Mouse (Mus musculus) hematopoietic stem cell, adult 5-6 weeks (primary cell): ENCODE data around the gene R3hdml. TPM values are rescaled to one million over a fixed set of nuclear protein-coding genes. Genes with fewer than 3 reads are reported as not detected.

ENCODE experiments used
- ATAC-seq, 2 experiments: fragments of 125-278 bp in 1 of 2; replicated peaks in 1 of 2; 2 replicates each; pipeline ENCODE4 v1.8.0; 2016 to 2017; ENCODE audit warnings: inconsistent platforms in 2 of 2, mild to moderate bottlenecking in 2 of 2, moderate number of reproducible peaks in 2 of 2, low read depth in 1 of 2, moderate TSS enrichment in 1 of 2; ENCODE audit not compliant: low FRiP score in 2 of 2, poor library complexity in 2 of 2, severe bottlenecking in 2 of 2, insufficient read depth in 1 of 2, low TSS enrichment in 1 of 2
- total RNA-seq: library from RNA; stranded (forward); fragments of 172-1452, 232-1000 nt; gene quantifications from 2 replicates; pipeline ENCODE4 v1.2.3, GENCODE M21; 2017

The R3hdml gene
- total RNA-seq, 1 experiment from 2014 or later, result not detected

GRCm38 (mm10) chr2:163468866-163469265, 23.3 kb upstream of the R3hdml start:
- ATAC-seq, result no peak

GRCm38 (mm10) chr2:163469711-163470110, 22.4 kb upstream of the R3hdml start:
- ATAC-seq, result no peak

- ATAC-seq, result no peak
These were observed 21.0 kb upstream of the R3hdml start for GRCm38 (mm10) chr2:163471136-163471535.

DNA sequence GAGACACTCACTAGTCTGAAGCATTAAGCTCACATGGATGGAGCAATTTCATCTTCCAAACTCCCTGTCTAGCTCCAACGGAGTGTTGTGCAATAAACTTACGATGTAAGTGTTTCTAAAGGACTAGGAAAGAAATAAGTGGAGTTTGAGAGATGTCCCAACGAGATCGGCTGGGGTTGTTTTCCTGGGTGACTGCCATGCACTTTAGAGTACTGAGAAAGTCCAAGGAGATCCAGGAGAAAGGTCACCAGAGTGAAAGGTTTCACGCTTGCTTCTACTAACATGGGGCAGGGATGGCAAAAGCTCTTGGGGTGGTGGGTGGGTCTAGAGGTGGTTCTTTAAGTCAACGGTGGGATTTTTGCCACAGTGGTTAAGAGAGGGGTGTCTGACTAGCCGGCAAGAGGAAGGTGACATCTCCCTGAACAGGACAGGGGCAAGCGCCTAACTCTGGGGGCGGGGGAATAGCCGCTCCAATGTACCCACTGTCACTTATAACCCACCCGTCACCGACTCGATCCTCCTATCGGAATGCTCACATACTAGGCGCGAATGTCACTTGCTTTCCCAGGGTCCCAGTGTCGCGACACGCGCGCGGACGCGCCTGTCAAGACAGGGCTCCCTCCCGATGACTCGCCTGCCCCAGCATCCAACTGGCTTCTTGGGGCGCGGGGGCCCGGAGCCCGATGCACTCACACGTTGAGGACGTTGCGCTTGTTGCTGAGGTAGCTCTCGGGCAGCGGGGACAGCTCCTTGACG, 20.2 kb upstream of the R3hdml start:
- ATAC-seq, result peak; percentile 34 to 38

GRCm38 (mm10) chr2:163472466-163472851, 19.7 kb upstream of the R3hdml start, which contains the start of gene Fitm2:
Gene Fitm2, minus strand, starts transcription at chr2:163472629.
- peak; percentile 94 to 97 for ATAC-seq

DNA sequence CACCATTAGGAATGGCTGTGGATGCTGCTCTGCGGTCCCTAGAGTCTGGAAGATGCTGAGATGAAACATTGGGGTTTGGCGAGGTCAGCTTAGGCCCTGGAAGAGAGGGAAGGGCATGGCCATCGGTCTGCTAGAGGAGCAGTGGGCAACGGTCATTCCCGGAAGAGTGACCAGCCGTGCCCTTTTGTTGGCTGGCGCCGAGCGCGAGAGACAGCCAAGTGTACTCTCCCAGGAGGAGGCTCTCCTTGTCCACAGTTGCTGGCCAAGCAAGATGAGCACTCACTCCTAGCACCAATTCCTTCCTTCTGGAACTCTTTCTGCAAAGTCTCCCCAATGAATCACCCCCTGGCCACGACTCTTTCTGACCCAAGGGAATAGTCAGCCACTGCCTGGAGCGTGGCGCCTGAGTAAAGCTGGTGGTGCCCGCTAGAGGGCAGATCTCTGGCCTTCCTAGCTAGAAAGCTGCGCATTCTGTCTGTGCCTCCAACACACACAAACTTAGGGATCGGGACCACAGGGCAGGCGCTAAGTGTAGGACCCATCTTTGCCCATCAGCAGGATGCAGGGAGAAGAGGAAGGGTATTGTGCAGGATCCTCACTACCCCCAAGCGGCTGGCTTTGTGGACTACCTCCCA, 11.8 kb upstream of the R3hdml start:
- peak in 1 of 2 experiments; percentile 46; a peak in 1 of 4 replicates for ATAC-seq

DNA sequence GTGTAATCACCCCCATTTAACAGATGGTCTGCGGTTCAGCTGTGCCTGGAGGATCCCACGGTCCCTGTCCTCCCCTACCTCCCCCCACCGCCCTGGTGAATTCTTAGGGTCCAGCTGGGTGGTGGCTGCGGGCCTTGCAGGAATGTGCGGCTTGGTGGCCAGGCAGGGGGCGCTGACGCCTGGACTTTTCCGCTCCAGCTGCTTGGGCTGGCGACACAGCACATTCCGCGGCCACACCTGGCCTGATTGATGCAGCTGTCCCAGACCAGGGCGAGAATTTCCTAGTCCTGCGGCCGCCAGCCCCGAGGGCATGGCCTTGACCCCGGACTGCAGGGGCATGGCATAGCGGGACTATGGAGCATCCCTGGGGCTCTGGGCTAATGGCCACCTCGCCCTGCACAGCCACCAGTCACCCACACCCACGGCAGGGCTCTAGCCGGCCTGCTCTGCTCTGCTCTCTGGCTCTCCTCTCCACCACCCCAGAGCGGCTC, 10.5 kb upstream of the R3hdml start:
- ATAC-seq, result peak; percentile 29 to 37; a peak in 2 of 4 replicates

GRCm38 (mm10) chr2:163487360-163487759, 4.8 kb upstream of the R3hdml start:
- ATAC-seq, result no peak

- no peak for ATAC-seq
These were observed 2.3 kb upstream of the R3hdml start for GRCm38 (mm10) chr2:163489725-163490291.

- no peak for ATAC-seq
These were observed 1.5 kb upstream of the R3hdml start for GRCm38 (mm10) chr2:163490656-163491055.

- no peak for ATAC-seq
These were observed 767 bp upstream of the R3hdml start for GRCm38 (mm10) chr2:163491351-163491750.

- no peak for ATAC-seq
These were observed 913 bp downstream of the R3hdml start for GRCm38 (mm10) chr2:163493031-163493430.

DNA sequence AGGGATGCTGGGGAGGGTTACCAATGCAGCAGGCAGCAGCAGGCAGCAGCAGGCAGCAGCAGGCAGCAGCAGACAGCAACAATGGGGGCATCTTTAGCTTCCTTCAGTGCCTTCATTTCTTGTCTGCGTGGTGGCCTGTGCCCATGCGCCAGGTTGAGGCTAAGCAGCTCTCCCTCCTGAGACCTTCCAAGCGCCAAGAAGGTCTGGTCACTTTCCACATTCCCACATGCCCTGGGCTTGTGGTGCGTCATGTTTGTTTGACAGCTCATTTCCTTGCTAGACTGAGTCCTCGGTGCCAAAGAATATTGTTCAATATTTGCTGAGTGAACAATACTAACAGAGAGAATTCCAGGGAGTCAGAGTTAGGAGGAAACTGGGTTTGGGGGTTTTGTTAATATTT, 1.9 kb downstream of the R3hdml start:
- ATAC-seq, result no peak

DNA sequence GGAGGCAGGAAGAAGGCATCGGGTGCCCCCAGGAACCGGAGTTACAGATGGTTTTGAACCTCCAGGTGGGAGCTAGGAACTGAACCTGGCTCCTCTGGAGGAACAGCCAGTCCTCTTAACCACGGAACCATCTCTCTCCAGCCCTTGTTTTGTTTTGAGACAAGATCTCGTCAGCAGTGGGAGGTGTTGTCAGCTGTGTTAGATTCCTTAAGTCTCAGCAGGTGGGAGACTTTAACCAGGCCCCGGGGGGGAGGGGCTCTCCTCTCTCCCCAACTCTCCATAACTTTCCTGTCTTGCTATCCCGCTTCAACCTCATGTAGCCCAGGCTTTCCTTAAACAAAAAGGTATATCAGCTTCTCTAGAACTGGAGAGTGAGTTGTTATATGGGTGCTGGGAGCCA, 2.3 kb downstream of the R3hdml start:
- no peak for ATAC-seq

GRCm38 (mm10) chr2:163502219-163502618, 10.1 kb downstream of the R3hdml start:
- no peak for ATAC-seq

- ATAC-seq, result no peak
These were observed 11.1 kb downstream of the R3hdml start for GRCm38 (mm10) chr2:163503191-163503590.

DNA sequence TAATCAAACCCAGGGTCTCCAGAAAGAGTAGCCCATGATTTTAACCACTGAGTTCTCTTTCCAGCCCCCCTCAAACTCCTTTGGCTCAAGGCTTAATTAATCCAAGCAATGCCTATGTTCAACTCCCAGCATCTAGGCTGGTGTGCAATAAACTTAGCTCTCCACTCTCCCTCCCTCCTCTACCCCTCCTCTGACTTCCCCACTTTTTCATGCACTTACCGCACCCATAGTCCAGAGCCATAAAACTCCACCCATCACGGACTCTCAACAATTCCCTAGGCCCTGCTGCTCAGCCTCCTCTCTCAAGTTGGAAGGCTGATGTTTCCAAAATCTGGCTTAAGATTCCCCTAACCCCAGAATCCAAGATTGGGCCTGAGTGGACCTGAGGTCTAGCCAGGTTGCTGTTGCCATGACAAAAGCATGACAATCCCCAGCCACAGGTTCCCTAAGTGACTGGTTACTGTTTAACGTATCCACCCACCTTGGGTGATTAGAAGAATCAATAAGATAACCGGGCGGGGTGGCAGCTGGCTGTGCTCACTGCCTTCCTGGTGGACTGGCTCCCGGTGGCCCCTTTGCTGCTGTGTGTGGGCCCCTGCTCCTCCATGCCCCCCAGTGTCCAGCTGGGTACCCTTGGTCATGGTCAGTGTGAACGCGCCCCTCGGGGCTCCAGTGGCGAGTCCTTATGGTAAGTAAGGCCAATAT, 14.3 kb downstream of the R3hdml start, which contains the start of gene Hnf4a:
Hnf4a (plus strand) TSS at position 509 of the 705 bp plus-strand sequence.
- no peak for ATAC-seq
